Mouse (Mus musculus) adrenal gland, postnatal 10 days (tissue): ENCODE measurements at regions not wholly inside any gene's neighbourhood (a gene's known extent, or its start where the extent isn't known, plus 50 kb on each side); places are given as distances from the start of the nearest gene placed in this dataset.

Source experiments
- DNase-seq: peaks from one replicate; pipeline ENCODE4 v3.0.0; 2021; ENCODE audit warnings: mixed read lengths

- DNase-seq: peak; percentile 78
Measured at GRCm38 (mm10) chr10:38875667-38876245, 54.2 kb upstream of the Rfpl4b start.

GRCm38 (mm10) chr10:38879271-38879670 is 57.7 kb upstream of the Rfpl4b start:
- DNase-seq: no peak

- DNase-seq: no peak
Measured at GRCm38 (mm10) chr10:38880642-38881187, 59.1 kb upstream of the Rfpl4b start.

- peak; percentile 57 for DNase-seq
Measured at GRCm38 (mm10) chr10:38882154-38882553, 60.6 kb upstream of the Rfpl4b start.

GRCm38 (mm10) chr10:38883816-38884599 is 62.4 kb upstream of the Rfpl4b start:
- no peak for DNase-seq

GRCm38 (mm10) chr10:38884641-38885040 is 63.1 kb upstream of the Rfpl4b start:
- DNase-seq: no peak

- DNase-seq: peak; percentile 6
Measured at GRCm38 (mm10) chr10:38886441-38886840, 64.9 kb upstream of the Rfpl4b start.

- DNase-seq: peak; percentile 35
Measured at GRCm38 (mm10) chr10:38887896-38888295, 66.3 kb upstream of the Rfpl4b start.

- no peak for DNase-seq
Measured at GRCm38 (mm10) chr10:38894706-38895105, 70.6 kb upstream of the Lama4 start.

GRCm38 (mm10) chr10:38895656-38896055 is 69.7 kb upstream of the Lama4 start:
- peak; percentile 63 for DNase-seq

- DNase-seq: peak; percentile 80
Measured at GRCm38 (mm10) chr10:38897573-38897972, 67.7 kb upstream of the Lama4 start.

- no peak for DNase-seq
Measured at GRCm38 (mm10) chr10:38906121-38906520, 59.2 kb upstream of the Lama4 start.

- no peak for DNase-seq
Measured at GRCm38 (mm10) chr10:38907835-38908234, 57.5 kb upstream of the Lama4 start.

- peak; percentile 59 for DNase-seq
Measured at GRCm38 (mm10) chr10:38908277-38908676, 57.0 kb upstream of the Lama4 start.

- no peak for DNase-seq
Measured at GRCm38 (mm10) chr10:38909152-38909732, 56.1 kb upstream of the Lama4 start.

GRCm38 (mm10) chr10:38909843-38910242 is 55.5 kb upstream of the Lama4 start:
- no peak for DNase-seq

- DNase-seq: no peak
Measured at GRCm38 (mm10) chr10:38913013-38913412, 52.3 kb upstream of the Lama4 start.
